ENCODE assay signal across 8 mouse cellular contexts in the genomic region with DNA sequence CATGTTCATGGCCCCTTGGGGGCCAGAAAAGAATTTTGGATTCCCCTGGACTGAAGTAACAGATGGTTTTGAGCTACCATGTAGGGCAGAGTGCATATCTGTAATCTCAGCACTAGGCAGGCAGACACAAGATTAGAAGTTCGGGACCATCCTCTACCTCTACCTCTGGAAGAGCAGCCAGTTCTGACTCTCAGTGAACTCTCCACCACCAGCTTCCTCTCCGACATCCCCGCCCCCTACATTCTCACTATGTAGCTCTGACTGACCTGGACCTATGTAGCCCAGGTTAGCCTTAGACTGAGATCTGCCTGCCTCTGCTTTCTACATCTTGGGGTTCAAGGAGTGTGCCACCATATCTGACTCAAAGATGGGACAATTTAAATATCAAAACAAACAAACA. TPM values are rescaled to one million over a fixed set of nuclear protein-coding genes. Genes with fewer than 3 reads are reported as not detected.
DNase-seq lines count a peak whose midpoint lies in the region; ATAC-seq and TF ChIP-seq lines count a peak whose summit lies in the region.
"Had no signal": no experiment of that assay in that cellular context is flagged by ENCODE, and none has a peak within 500 bp of the region (broad histone marks: within the 10 kb centered on the region; RNA-seq: fewer than 3 reads in every experiment).

No protein-coding gene starts in this region.

- peak overlapping the region; percentile 51 for H3K4me3 ChIP-seq in kidney, embryonic 15.5 days (replicated peaks)
- H3K4me3 ChIP-seq in C2C12 (ENCODE audit: insufficient read depth, poor library complexity, severe bottlenecking) = peak overlapping the region; percentile 43
- peak overlapping the region; percentile 44 for H3K4me3 ChIP-seq in intestine, postnatal 0 days (ENCODE audit: low read depth, low read length)

- no peak for DNase-seq in kidney, adult 18-20 months
- DNase-seq in adipocyte (ENCODE audit: low spot score) = peak; percentile 34
- no peak for DNase-seq in retina, embryonic 14.5 days (ENCODE audit: low spot score)
- no peak for DNase-seq in urinary bladder, postnatal 10 days (ENCODE audit: low spot score)
- DNase-seq: gastrocnemius, postnatal 25 days had no signal

- H3ac ChIP-seq in C2C12 (ENCODE audit: control insufficient read depth, insufficient read length, low read depth) = peak overlapping the region; percentile 59

- no peak overlapping the region for H3K27ac ChIP-seq in kidney, embryonic 15.5 days
- no peak overlapping the region for H3K27ac ChIP-seq in intestine, postnatal 0 days (ENCODE audit: low read depth, low read length)

- peak overlapping the region; percentile 69 for H3K4me2 ChIP-seq in kidney, embryonic 15.5 days
- H3K4me2 ChIP-seq in intestine, postnatal 0 days (replicated peaks; ENCODE audit: low read depth) = peak overlapping the region; percentile 57

- no peak for ATAC-seq in kidney, embryonic 15.5 days (replicated peaks; ENCODE audit: low FRiP score)
- ATAC-seq in intestine, postnatal 0 days = no peak

- peaks cover 10% of the 10 kb centered on the region for H3K36me3 ChIP-seq in kidney, embryonic 15.5 days
- H3K36me3 ChIP-seq in C2C12 (ENCODE audit: control insufficient read depth, insufficient read depth) = peaks cover 22% of the 10 kb centered on the region
- peaks cover 4% of the 10 kb centered on the region; the same call in 1 of the 2 replicates for H3K36me3 ChIP-seq in intestine, postnatal 0 days (ENCODE audit: control insufficient read depth, insufficient read depth)

- H3K27me3 ChIP-seq in kidney, embryonic 15.5 days = no peaks in the 10 kb centered on the region
- H3K27me3 ChIP-seq in C2C12 (ENCODE audit: control insufficient read depth, insufficient read depth, insufficient read length) = no peaks in the 10 kb centered on the region
- H3K27me3 ChIP-seq in intestine, postnatal 0 days (replicated peaks; ENCODE audit: control insufficient read depth, insufficient read depth, low read length) = no peaks in the 10 kb centered on the region

- no peak for TF ChIP-seq CTCF in C2C12 (IDR thresholded peaks at IDR 0.05; ENCODE audit: control insufficient read depth, insufficient read depth, insufficient read length)
- no peak for TF ChIP-seq CTCF in intestine, postnatal 0 days (IDR thresholded peaks at IDR 0.05; ENCODE audit: low read depth)

- 73% methylated on average over 3 of the region's 3 CpGs for WGBS in kidney, embryonic 15.5 days
- WGBS in intestine, postnatal 0 days = 70% methylated on average over 3 of the region's 3 CpGs

- H3K79me3 ChIP-seq in C2C12 (ENCODE audit: low read depth) = peaks cover 33% of the 10 kb centered on the region

- no peak overlapping the region for H3K9ac ChIP-seq in kidney, embryonic 15.5 days
- no peak overlapping the region for H3K9ac ChIP-seq in intestine, postnatal 0 days (ENCODE audit: low read depth, low read length)

- H3K4me1 ChIP-seq in kidney, embryonic 15.5 days = peaks cover 42% of the 10 kb centered on the region
- peaks cover 8% of the 10 kb centered on the region; the same call in 1 of the 2 replicates for H3K4me1 ChIP-seq in intestine, postnatal 0 days (replicated peaks; ENCODE audit: control insufficient read depth, insufficient read depth, low read length)

- peaks cover 50% of the 10 kb centered on the region for H3K79me2 ChIP-seq in C2C12 (ENCODE audit: control insufficient read depth, insufficient read depth)

- no peaks in the 10 kb centered on the region for H3K9me3 ChIP-seq in kidney, embryonic 15.5 days (replicated peaks)
- no peaks in the 10 kb centered on the region for H3K9me3 ChIP-seq in intestine, postnatal 0 days (ENCODE audit: control insufficient read depth)

TF ChIP-seq in C2C12, 6 proteins besides CTCF, POLR2A, EP300 and RAD21:
- no peak for TF ChIP-seq FOSL1 (IDR thresholded peaks at IDR 0.05; ENCODE audit: insufficient read depth, low read length, poor library complexity, severe bottlenecking)
- no peak for TF ChIP-seq MAX (IDR thresholded peaks at IDR 0.05)
- TF ChIP-seq USF1 (IDR thresholded peaks at IDR 0.05; ENCODE audit: low read depth) = no peak
- TF ChIP-seq MYOD1 (IDR thresholded peaks at IDR 0.05; ENCODE audit: control insufficient read depth, insufficient read length, low read depth) = no peak
- TF ChIP-seq CEBPB (IDR thresholded peaks at IDR 0.05; ENCODE audit: low read depth) = no peak
- no peak for TF ChIP-seq MYOG (IDR thresholded peaks at IDR 0.05; ENCODE audit: control insufficient read depth, extremely low read depth, insufficient read length)

RNA-seq across cellular contexts. Expression of a gene that starts 0.9 kb away (rescaled TPM):
- polyA plus RNA-seq in kidney, embryonic 15.5 days (2015; fragmentation: Nextera tagmentation; extraction: Ambion mirVana) = 39.4 and 39.5 TPM in 2 replicates
- 98.7 TPM for polyA plus RNA-seq in C2C12 (2012; fragmentation: generic; extraction: Trizol)
- polyA plus RNA-seq in intestine, postnatal 0 days (2015; fragmentation: Nextera tagmentation; extraction: Ambion mirVana) = 29.3 and 30.9 TPM in 2 replicates

RNA-seq across cellular contexts. Expression of a gene that starts 20.6 kb away (rescaled TPM):
- polyA plus RNA-seq in kidney, embryonic 15.5 days (2015; fragmentation: Nextera tagmentation; extraction: Ambion mirVana) = 194 and 195 TPM in 2 replicates
- 228 TPM for polyA plus RNA-seq in C2C12 (2012; fragmentation: generic; extraction: Trizol)
- 109 and 115 TPM in 2 replicates for polyA plus RNA-seq in intestine, postnatal 0 days (2015; fragmentation: Nextera tagmentation; extraction: Ambion mirVana)

RNA-seq across cellular contexts. Expression of a gene that starts 44.3 kb away (rescaled TPM):
- polyA plus RNA-seq in kidney, embryonic 15.5 days (2015; fragmentation: Nextera tagmentation; extraction: Ambion mirVana) = 745 and 748 TPM in 2 replicates
- polyA plus RNA-seq in C2C12 (2012; fragmentation: generic; extraction: Trizol) = 423 TPM
- 813 and 814 TPM in 2 replicates for polyA plus RNA-seq in intestine, postnatal 0 days (2015; fragmentation: Nextera tagmentation; extraction: Ambion mirVana)
